Mouse (Mus musculus): ENCODE measurements around the gene Rabl6. TPM values are rescaled to one million over a fixed set of nuclear protein-coding genes. Genes with fewer than 3 reads are reported as not detected.

Gene Rabl6
- polyA plus RNA-seq, 1 experiment from 2014 or later = 71.3 TPM

GRCm38 (mm10) chr2:25587290-25587689, 21.0 kb downstream of the Rabl6 start:
- Histone ChIP-seq H3K36me3 (replicated peaks) (peaks cover 31% of the 10 kb centered on the region), H3K27me3 (replicated peaks) (no peaks in the 10 kb centered on the region), H3K4me3 (no peak overlapping the region), H3K27ac (no peak overlapping the region), H3K4me2 (no peak overlapping the region), H3K4me1 (peaks cover 9% of the 10 kb centered on the region), H3K9ac (no peak overlapping the region), H3K9me3 (no peaks in the 10 kb centered on the region)
- WGBS = 91% methylated on average over 8 of the region's 8 CpGs
- ATAC-seq (replicated peaks) = no peak

- H3K36me3 ChIP-seq (replicated peaks) = peaks cover 18% of the 10 kb centered on the region
- WGBS = 93% methylated on average over 3 of the region's 3 CpGs
These were observed 22.7 kb downstream of the Rabl6 start for GRCm38 (mm10) chr2:25585601-25586000.

GRCm38 (mm10) chr2:25584856-25585255, 23.5 kb downstream of the Rabl6 start:
- Histone ChIP-seq H3K36me3 (replicated peaks) (peaks cover 16% of the 10 kb centered on the region; the same call in 1 of the 2 replicates), H3K27me3 (replicated peaks) (peaks cover 8% of the 10 kb centered on the region)

More at GRCm38 (mm10) chr2:25585601-25586000, 22.7 kb downstream of the Rabl6 start:
- Histone ChIP-seq H3K4me2 (no peak overlapping the region), H3K9me3 (no peaks in the 10 kb centered on the region), H3K4me3 (no peak overlapping the region), H3K27me3 (replicated peaks) (peaks cover under 1% of the 10 kb centered on the region), H3K27ac (no peak overlapping the region), H3K9ac (no peak overlapping the region), H3K4me1 (peaks cover 22% of the 10 kb centered on the region)
- ATAC-seq (replicated peaks) = no peak

GRCm38 (mm10) chr2:25584152-25584551, 24.2 kb downstream of the Rabl6 start:
- peaks cover 15% of the 10 kb centered on the region for H3K27me3 ChIP-seq (replicated peaks)
- H3K4me2 ChIP-seq = no peak overlapping the region
- no peaks in the 10 kb centered on the region for H3K9me3 ChIP-seq
- no peak overlapping the region for H3K9ac ChIP-seq
- ATAC-seq (replicated peaks) = no peak
- H3K27ac ChIP-seq = no peak overlapping the region
- H3K4me1 ChIP-seq = peaks cover 36% of the 10 kb centered on the region
- WGBS = 99% methylated on average over 3 of the region's 3 CpGs
- H3K36me3 ChIP-seq (replicated peaks) = peaks cover 16% of the 10 kb centered on the region; the same call in 1 of the 2 replicates
- no peak overlapping the region for H3K4me3 ChIP-seq

More at GRCm38 (mm10) chr2:25584856-25585255, 23.5 kb downstream of the Rabl6 start:
- ATAC-seq (replicated peaks) = no peak
- H3K9me3 ChIP-seq = no peaks in the 10 kb centered on the region
- H3K9ac ChIP-seq = no peak overlapping the region
- no peak overlapping the region for H3K27ac ChIP-seq
- no peak overlapping the region for H3K4me2 ChIP-seq
- no peak overlapping the region for H3K4me3 ChIP-seq
- H3K4me1 ChIP-seq = peaks cover 29% of the 10 kb centered on the region
- 89% methylated on average over 4 of the region's 4 CpGs for WGBS

GRCm38 (mm10) chr2:25583571-25583970, 24.8 kb downstream of the Rabl6 start:
- H3K4me3 ChIP-seq = no peak overlapping the region
- ATAC-seq (replicated peaks) = no peak
- H3K4me2 ChIP-seq = no peak overlapping the region
- 82% methylated on average over 4 of the region's 4 CpGs for WGBS
- H3K9me3 ChIP-seq = no peaks in the 10 kb centered on the region
- H3K9ac ChIP-seq = no peak overlapping the region
- H3K4me1 ChIP-seq = peaks cover 40% of the 10 kb centered on the region
- peaks cover 21% of the 10 kb centered on the region for H3K27me3 ChIP-seq (replicated peaks)
- no peak overlapping the region for H3K27ac ChIP-seq
- peaks cover 16% of the 10 kb centered on the region; the same call in 1 of the 2 replicates for H3K36me3 ChIP-seq (replicated peaks)

GRCm38 (mm10) chr2:25583120-25583481, 25.2 kb downstream of the Rabl6 start:
- H3K27ac ChIP-seq = no peak overlapping the region
- H3K4me2 ChIP-seq = no peak overlapping the region
- ATAC-seq (replicated peaks) = no peak
- H3K36me3 ChIP-seq (replicated peaks) = peaks cover 16% of the 10 kb centered on the region; the same call in 1 of the 2 replicates
- H3K9me3 ChIP-seq = no peaks in the 10 kb centered on the region
- no peak overlapping the region for H3K4me3 ChIP-seq
- peaks cover 44% of the 10 kb centered on the region for H3K4me1 ChIP-seq
- no peak overlapping the region for H3K9ac ChIP-seq
- peaks cover 26% of the 10 kb centered on the region for H3K27me3 ChIP-seq (replicated peaks)
- 72% methylated on average over 6 of the region's 6 CpGs for WGBS

GRCm38 (mm10) chr2:25582466-25583119, 25.7 kb downstream of the Rabl6 start:
- Histone ChIP-seq H3K4me1 (peaks cover 49% of the 10 kb centered on the region), H3K36me3 (replicated peaks) (peaks cover 16% of the 10 kb centered on the region; the same call in 1 of the 2 replicates), H3K4me3 (no peak overlapping the region), H3K4me2 (no peak overlapping the region), H3K27me3 (replicated peaks) (peaks cover 31% of the 10 kb centered on the region), H3K9me3 (no peaks in the 10 kb centered on the region), H3K27ac (no peak overlapping the region), H3K9ac (no peak overlapping the region)
- peak; percentile 41; the same call in 1 of the 2 replicates for ATAC-seq (replicated peaks)
- WGBS = 56% methylated on average over 12 of the region's 12 CpGs

GRCm38 (mm10) chr2:25581901-25582301, 26.4 kb downstream of the Rabl6 start:
- Histone ChIP-seq H3K4me3 (no peak overlapping the region; the same call in 1 of the 2 replicates), H3K4me1 (peaks cover 56% of the 10 kb centered on the region), H3K36me3 (replicated peaks) (peaks cover 13% of the 10 kb centered on the region; the same call in 1 of the 2 replicates), H3K27ac (no peak overlapping the region), H3K4me2 (peak overlapping the region; percentile 71; the same call in 1 of the 2 replicates), H3K27me3 (replicated peaks) (peaks cover 38% of the 10 kb centered on the region), H3K9me3 (no peaks in the 10 kb centered on the region), H3K9ac (no peak overlapping the region)
- WGBS = 33% methylated on average over 6 of the region's 6 CpGs
- no peak for ATAC-seq (replicated peaks)

GRCm38 (mm10) chr2:25581294-25581864, 26.9 kb downstream of the Rabl6 start, which contains the start of gene Ajm1:
TSS of gene Ajm1 (minus strand) at chr2:25581757.
- Histone ChIP-seq H3K27ac (0 out of 2 replicates have a peak within 1 kb of the TSS, but pooled peaks have one; percentile 4), H3K9ac (peak within 1 kb of the TSS; percentile 48), H3K4me3 (peak within 1 kb of the TSS; percentile 49), H3K27me3 (replicated peaks) (peaks cover 43% of the 10 kb centered on the region), H3K4me1 (peaks cover 57% of the 10 kb centered on the region), H3K36me3 (replicated peaks) (peaks cover 9% of the 10 kb centered on the region; the same call in 1 of the 2 replicates), H3K9me3 (no peaks in the 10 kb centered on the region), H3K4me2 (peak within 1 kb of the TSS; percentile 71)
- 4% methylated on average over 19 of the region's 19 CpGs for WGBS
- ATAC-seq (replicated peaks) = peak; percentile 80

- H3K9me3 ChIP-seq = no peaks in the 10 kb centered on the region
- H3K4me3 ChIP-seq = peak overlapping the region; percentile 49
- H3K27me3 ChIP-seq (replicated peaks) = peaks cover 49% of the 10 kb centered on the region
- H3K27ac ChIP-seq = no peak overlapping the region
- 33% methylated on average over 6 of the region's 6 CpGs for WGBS
- H3K4me1 ChIP-seq = peaks cover 60% of the 10 kb centered on the region
- ATAC-seq (replicated peaks) = no peak
- peak overlapping the region; percentile 71 for H3K4me2 ChIP-seq
- peak overlapping the region; percentile 48 for H3K9ac ChIP-seq
- H3K36me3 ChIP-seq (replicated peaks) = peaks cover 9% of the 10 kb centered on the region; the same call in 1 of the 2 replicates
These were observed 27.7 kb downstream of the Rabl6 start for GRCm38 (mm10) chr2:25580621-25581101.

GRCm38 (mm10) chr2:25579737-25580460, 28.4 kb downstream of the Rabl6 start:
- Histone ChIP-seq H3K9me3 (no peaks in the 10 kb centered on the region), H3K4me1 (peaks cover 65% of the 10 kb centered on the region), H3K27me3 (replicated peaks) (peaks cover 49% of the 10 kb centered on the region), H3K9ac (no peak overlapping the region), H3K36me3 (replicated peaks) (peaks cover 2% of the 10 kb centered on the region; the same call in 1 of the 2 replicates), H3K4me2 (peak overlapping the region; percentile 71), H3K4me3 (peak overlapping the region; percentile 49; the same call in 1 of the 2 replicates), H3K27ac (no peak overlapping the region)
- ATAC-seq (replicated peaks) = no peak
- 9% methylated on average over 27 of the region's 27 CpGs for WGBS
